Mouse (Mus musculus) limb, embryonic 14.5 days (tissue): ENCODE results near the gene Usb1. TPM values are rescaled to one million over a fixed set of nuclear protein-coding genes. Genes with fewer than 3 reads are reported as not detected.
A peak's percentile ranks its signal among the peaks of the same experiment; 100 is the strongest.

Experiments used
- ATAC-seq: fragments of 200-750 bp; cut with Nextera tagmentation; 2 replicates; pipeline ENCODE4 v1.8.0; 2017; ENCODE audit warnings: low read depth, moderate number of reproducible peaks, moderate TSS enrichment; ENCODE audit not compliant: low FRiP score
- DNase-seq: peaks from one replicate; pipeline ENCODE4 v3.0.0-alpha.2; 2015; ENCODE audit warnings: low spot score
- H3K27ac ChIP-seq: fragments of 300-500 bp; sonication (generic); replicated peaks from 2 replicates; pipeline ENCODE4 v1.5.1; 2014; ENCODE audit warnings: low read depth, mild to moderate bottlenecking, low read length, moderate library complexity, mixed read lengths
- H3K27me3 ChIP-seq: fragments of 300-500 bp; sonication (generic); 2 replicates; pipeline ENCODE4 v1.6.1; 2014; ENCODE audit warnings: low read length, mixed read lengths; ENCODE audit not compliant: control insufficient read depth, insufficient read depth
- H3K36me3 ChIP-seq: fragments of 300-500 bp; sonication (generic); 2 replicates; pipeline ENCODE4 v1.6.1; 2014; ENCODE audit warnings: mild to moderate bottlenecking, low read length, moderate library complexity, mixed read lengths; ENCODE audit not compliant: control insufficient read depth, insufficient read depth
- H3K4me1 ChIP-seq: fragments of 300-500 bp; sonication (generic); 2 replicates; pipeline ENCODE4 v1.6.1; 2014; ENCODE audit warnings: antibody characterized with exemption, low read length, mixed read lengths; ENCODE audit not compliant: control insufficient read depth, insufficient read depth
- H3K4me2 ChIP-seq: fragments of 300-500 bp; sonication (generic); replicated peaks from 2 replicates; pipeline ENCODE4 v1.6.1; 2014; ENCODE audit warnings: low read depth, mild to moderate bottlenecking, low read length, moderate library complexity; ENCODE audit not compliant: severe bottlenecking
- H3K4me3 ChIP-seq: fragments of 300-500 bp; sonication (generic); replicated peaks from 2 replicates; pipeline ENCODE4 v1.5.1; 2014; ENCODE audit warnings: low read length
- H3K9ac ChIP-seq: fragments of 300-500 bp; sonication (generic); 2 replicates; pipeline ENCODE4 v1.6.1; 2014; ENCODE audit warnings: mild to moderate bottlenecking, low read depth, low read length, moderate library complexity; ENCODE audit not compliant: severe bottlenecking
- H3K9me3 ChIP-seq: fragments of 300-500 bp; sonication (generic); 2 replicates; pipeline ENCODE4 v1.6.1; 2016; ENCODE audit warnings: low read length; ENCODE audit not compliant: control insufficient read depth
- POLR2A ChIP-seq: fragments of 200-500 bp; IDR thresholded peaks from 2 replicates; pipeline ENCODE4 v1.8.0; 2012; ENCODE audit warnings: inconsistent platforms, mild to moderate bottlenecking, moderate library complexity, borderline replicate concordance; ENCODE audit not compliant: insufficient read depth, insufficient read length; ENCODE audit errors: extremely low read depth
- WGBS: fragments of 180-500 bp; shearing (Covaris S2); extraction: QIAGEN DNeasy Blood & Tissue Kit; methylation state at CpG from one replicate; pipeline ENCODE4 v1.1.7; 2014; 5-methylcytosine and 5-hydroxymethylcytosine counted together
- polyA plus RNA-seq, 2 experiments: library from polyadenylated mRNA; depleted of rRNA in 1 of 2; stranded (reverse) in 1 of 2; unstranded in 1 of 2; fragments of >200 nt; fragmentation: Nextera tagmentation in 1 of 2; extraction: Ambion mirVana in 1 of 2; gene quantifications; 2 replicates each; pipeline versions ENCODE4 v1.2.1 to v1.2.3; 2012 to 2014

Gene Usb1
- polyA plus RNA-seq, 2 experiments = 34.7 to 46.6 TPM

DNA sequence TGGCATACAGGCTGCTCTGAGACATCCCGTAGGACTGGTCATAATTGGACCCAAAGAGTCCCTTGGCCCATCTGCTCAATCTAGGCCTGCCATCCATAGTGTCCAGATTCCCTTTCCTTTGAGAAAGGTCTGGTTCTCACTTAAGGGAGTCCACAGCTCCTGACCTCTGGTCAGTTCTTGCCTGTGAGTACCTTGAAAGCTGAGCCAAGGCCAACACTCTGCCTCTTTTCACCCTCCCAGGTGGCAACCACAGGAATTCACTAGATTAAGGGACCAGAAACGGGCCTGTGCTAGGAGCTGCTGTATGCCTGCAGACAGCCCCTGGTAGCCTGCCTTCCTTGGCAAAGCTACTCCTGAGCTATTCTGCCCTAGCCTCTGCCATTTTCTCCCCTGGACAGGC lies 22.5 kb downstream of the Usb1 start:
- peaks cover 12% of the 10 kb centered on the region for H3K27me3 ChIP-seq
- H3K9me3 ChIP-seq = no peaks in the 10 kb centered on the region
- H3K4me1 ChIP-seq = peaks cover 9% of the 10 kb centered on the region
- 83% methylated on average over 2 of the region's 2 CpGs for WGBS
- no peak for TF ChIP-seq POLR2A
- DNase-seq (no peak), ATAC-seq (no peak)
- no peak overlapping the region for H3K4me3 ChIP-seq
- H3K27ac ChIP-seq = no peak overlapping the region
- no peaks in the 10 kb centered on the region for H3K36me3 ChIP-seq
- no peak overlapping the region for H3K4me2 ChIP-seq
- H3K9ac ChIP-seq = no peak overlapping the region

DNA sequence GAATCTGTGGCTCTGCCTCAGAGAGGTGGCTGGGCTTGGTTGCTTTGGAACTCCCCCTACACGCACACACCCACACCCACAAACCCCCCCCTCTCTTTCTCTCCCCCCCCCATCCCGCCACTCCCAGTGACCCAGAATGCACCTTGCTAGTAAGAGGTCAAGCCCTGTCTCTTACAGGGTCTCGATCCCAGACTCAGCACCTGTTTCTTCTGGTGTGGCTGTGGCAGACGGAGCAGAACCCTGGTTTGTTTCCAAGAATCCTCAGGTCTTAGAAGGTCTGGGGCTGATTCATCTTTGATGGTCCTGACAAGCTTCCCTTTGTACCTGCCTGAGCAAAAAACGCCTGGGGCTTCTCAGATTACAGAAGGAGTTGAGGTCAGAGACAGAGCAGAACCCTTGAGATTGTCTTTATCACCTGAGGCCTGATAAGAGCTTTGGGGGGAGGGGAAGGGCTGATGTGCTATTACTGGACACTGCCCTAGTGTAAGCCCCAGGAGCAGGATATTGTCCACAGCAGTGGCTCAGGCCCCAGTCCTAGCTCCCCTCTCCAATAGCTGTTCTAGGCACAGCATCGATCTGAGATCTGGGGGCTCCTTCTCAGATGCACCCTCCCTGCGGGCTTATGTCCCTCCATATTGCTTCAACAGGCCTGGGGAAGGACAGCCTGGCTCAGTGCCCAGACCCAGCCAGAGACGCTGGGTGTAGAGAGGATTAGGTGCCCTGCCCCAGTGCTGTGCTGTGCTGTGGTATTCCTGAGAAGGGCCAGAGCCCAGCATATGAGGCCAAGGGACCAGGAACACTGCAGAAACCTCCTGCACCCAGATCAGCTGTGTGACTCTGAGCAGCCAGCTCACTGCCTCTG lies 26.7 kb downstream of the Usb1 start:
- Histone ChIP-seq H3K4me3 (no peak overlapping the region), H3K36me3 (no peaks in the 10 kb centered on the region), H3K9ac (no peak overlapping the region; the same call in 1 of the 2 replicates), H3K27ac (no peak overlapping the region), H3K4me1 (peaks cover under 1% of the 10 kb centered on the region; the same call in 1 of the 2 replicates), H3K27me3 (no peaks in the 10 kb centered on the region), H3K9me3 (no peaks in the 10 kb centered on the region), H3K4me2 (no peak overlapping the region)
- no peak for DNase-seq
- TF ChIP-seq POLR2A = no peak
- WGBS = 30% methylated on average over 8 of the region's 8 CpGs
- no peak for ATAC-seq

DNA sequence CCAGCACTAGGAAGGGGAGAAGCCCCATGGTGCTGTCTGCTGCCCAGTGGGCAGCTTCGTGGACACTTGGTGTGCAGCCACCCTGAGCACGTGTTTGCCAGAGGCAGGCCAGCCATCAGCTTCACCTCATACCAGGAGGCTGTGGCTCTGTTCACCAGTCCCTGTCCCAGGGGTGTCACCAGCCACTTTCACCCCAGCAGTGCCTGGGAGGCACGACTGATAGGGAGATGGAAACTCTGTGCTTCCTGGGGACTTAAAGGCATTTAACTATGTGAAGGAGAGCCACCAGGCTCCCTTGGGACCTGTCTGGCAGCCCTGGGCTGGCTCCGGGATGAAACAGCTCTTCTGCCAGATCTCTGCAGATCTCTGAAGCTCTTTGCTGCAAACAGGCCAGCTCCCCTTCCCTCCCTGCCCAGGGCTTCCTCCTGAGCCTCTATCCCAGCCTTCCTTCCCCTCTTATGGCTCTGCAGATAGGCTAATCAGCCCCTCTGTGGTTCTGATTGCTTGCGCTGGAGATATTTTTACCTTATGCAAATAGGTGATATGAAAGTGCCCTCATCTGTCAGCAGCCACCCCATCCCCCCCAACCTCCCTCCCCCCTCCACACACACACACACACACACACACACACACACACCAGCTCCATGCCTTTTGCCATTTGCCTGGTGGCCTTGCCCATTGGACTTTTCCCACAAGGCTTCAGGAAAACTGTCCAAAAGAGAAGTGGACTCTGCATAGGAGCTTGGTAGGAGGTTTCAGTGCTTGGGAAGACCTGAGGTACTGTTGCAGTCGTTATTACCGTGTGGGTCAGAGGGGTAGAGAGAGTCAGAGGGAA lies 28.3 kb downstream of the Usb1 start:
- no peaks in the 10 kb centered on the region for H3K27me3 ChIP-seq
- H3K36me3 ChIP-seq = no peaks in the 10 kb centered on the region
- 33% methylated on average over 6 of the region's 7 CpGs for WGBS
- DNase-seq (no peak), ATAC-seq (no peak)
- H3K9me3 ChIP-seq = no peaks in the 10 kb centered on the region
- H3K9ac ChIP-seq = 0 out of 2 replicates have a peak overlapping the region, but pooled peaks have one; percentile 1
- TF ChIP-seq POLR2A = no peak
- no peak overlapping the region for H3K4me3 ChIP-seq
- no peaks in the 10 kb centered on the region; the same call in 1 of the 2 replicates for H3K4me1 ChIP-seq
- H3K4me2 ChIP-seq = no peak overlapping the region
- H3K27ac ChIP-seq = no peak overlapping the region

DNA sequence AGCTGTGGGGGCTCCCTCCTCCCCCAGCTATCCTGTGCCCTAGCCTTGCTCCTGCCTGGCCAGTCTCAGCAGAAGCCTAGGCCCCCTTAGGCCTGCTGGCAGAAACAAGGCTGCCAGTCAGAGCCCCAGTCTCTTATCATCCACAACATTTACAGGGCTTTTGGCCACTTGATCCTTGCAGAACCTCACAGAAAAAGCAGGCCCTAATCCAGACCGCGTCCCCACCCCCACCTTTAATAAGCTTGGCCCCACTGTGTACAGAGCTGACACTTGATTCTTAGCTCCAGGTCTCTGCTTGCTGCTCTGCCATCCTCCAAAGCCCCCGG lies 28.9 kb downstream of the Usb1 start:
- DNase-seq (no peak), ATAC-seq (no peak)
- no peaks in the 10 kb centered on the region for H3K9me3 ChIP-seq
- no peak for TF ChIP-seq POLR2A
- no peaks in the 10 kb centered on the region for H3K36me3 ChIP-seq
- H3K4me2 ChIP-seq = no peak overlapping the region
- no peak overlapping the region for H3K27ac ChIP-seq
- H3K9ac ChIP-seq = 0 out of 2 replicates have a peak overlapping the region, but pooled peaks have one; percentile 1
- no peak overlapping the region for H3K4me3 ChIP-seq
- H3K4me1 ChIP-seq = no peaks in the 10 kb centered on the region; the same call in 1 of the 2 replicates
- no peaks in the 10 kb centered on the region for H3K27me3 ChIP-seq
- 63% methylated on average over 3 of the region's 3 CpGs for WGBS

DNA sequence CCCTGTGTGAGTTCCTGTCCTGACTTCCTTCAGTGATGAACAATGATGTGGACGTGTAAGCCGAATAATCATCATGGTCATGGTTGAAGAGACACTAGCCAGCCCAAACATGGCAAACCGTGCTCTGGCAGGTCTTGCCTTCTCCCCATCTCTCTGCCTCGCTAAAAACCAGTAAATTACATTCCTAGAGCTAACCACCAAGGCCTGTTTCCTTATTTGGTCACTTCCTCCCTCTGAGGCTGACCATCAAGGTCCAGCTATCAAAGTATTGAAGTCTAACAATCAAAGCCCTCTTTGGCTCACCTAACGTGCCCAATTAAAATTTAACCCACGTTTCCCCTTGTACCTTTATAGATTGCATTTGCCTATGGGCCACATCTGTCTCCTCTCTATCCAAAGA lies 30.2 kb downstream of the Usb1 start:
- 56% methylated on average over 6 of the region's 6 CpGs for WGBS
- Histone ChIP-seq H3K27me3 (no peaks in the 10 kb centered on the region), H3K27ac (no peak overlapping the region), H3K4me3 (no peak overlapping the region), H3K4me2 (no peak overlapping the region), H3K4me1 (no peaks in the 10 kb centered on the region; the same call in 1 of the 2 replicates), H3K36me3 (no peaks in the 10 kb centered on the region), H3K9ac (no peak overlapping the region), H3K9me3 (no peaks in the 10 kb centered on the region)
- no peak for ATAC-seq
- no peak for DNase-seq
- TF ChIP-seq POLR2A = no peak
